Mouse (Mus musculus) lung, embryonic 16.5 days (tissue): Measurements from ENCODE around the gene Cyp4x1. TPM values are rescaled to one million over a fixed set of nuclear protein-coding genes. Genes with fewer than 3 reads are reported as not detected.

Source experiments
- ATAC-seq: fragments of 200-750 bp; cut with Nextera tagmentation; 2 replicates; pipeline ENCODE4 v1.8.0; 2017; ENCODE audit warnings: low read depth, mild to moderate bottlenecking, moderate library complexity
- H3K27ac ChIP-seq: fragments of 300-500 bp; sonication (generic); 2 replicates; pipeline ENCODE4 v1.5.1; 2014; ENCODE audit warnings: mild to moderate bottlenecking, control low read depth, low read length
- H3K27me3 ChIP-seq: fragments of 300-500 bp; sonication (generic); 2 replicates; pipeline ENCODE4 v1.6.1; 2014; ENCODE audit warnings: low read depth, low read length, mixed read lengths; ENCODE audit not compliant: control insufficient read depth, insufficient read depth
- H3K36me3 ChIP-seq: fragments of 300-500 bp; sonication (generic); 2 replicates; pipeline ENCODE4 v1.6.1; 2014; ENCODE audit warnings: low read length; ENCODE audit not compliant: control insufficient read depth, insufficient read depth
- H3K4me1 ChIP-seq: fragments of 300-500 bp; sonication (generic); replicated peaks from 2 replicates; pipeline ENCODE4 v1.6.1; 2014; ENCODE audit warnings: low read length, mixed read lengths; ENCODE audit not compliant: control insufficient read depth, insufficient read depth
- H3K4me2 ChIP-seq: fragments of 300-500 bp; sonication (generic); 2 replicates; pipeline ENCODE4 v1.6.1; 2014; ENCODE audit warnings: low read depth, low read length, control low read depth
- H3K4me3 ChIP-seq: fragments of 300-500 bp; sonication (generic); 2 replicates; pipeline ENCODE4 v1.5.1; 2014; ENCODE audit warnings: mild to moderate bottlenecking, low read length, control low read depth
- H3K9ac ChIP-seq: fragments of 300-500 bp; sonication (generic); 2 replicates; pipeline ENCODE4 v1.6.1; 2014; ENCODE audit warnings: low read length, control low read depth
- H3K9me3 ChIP-seq: fragments of 300-500 bp; sonication (generic); 2 replicates; pipeline ENCODE4 v1.6.1; 2016; ENCODE audit warnings: low read length; ENCODE audit not compliant: control insufficient read depth
- WGBS: fragments of 180-500 bp; shearing (Covaris S2); extraction: QIAGEN DNeasy Blood & Tissue Kit; methylation state at CpG from one replicate; pipeline ENCODE4 v1.1.7; 2014; 5-methylcytosine and 5-hydroxymethylcytosine counted together
- polyA plus RNA-seq: library from polyadenylated mRNA; unstranded; fragments of >200 nt; fragmentation: Nextera tagmentation; extraction: Ambion mirVana; gene quantifications from 2 replicates; pipeline ENCODE4 v1.2.1, GENCODE M21; 2015

Gene Cyp4x1
- polyA plus RNA-seq, 1 experiment from 2014 or later, result not detected

DNA sequence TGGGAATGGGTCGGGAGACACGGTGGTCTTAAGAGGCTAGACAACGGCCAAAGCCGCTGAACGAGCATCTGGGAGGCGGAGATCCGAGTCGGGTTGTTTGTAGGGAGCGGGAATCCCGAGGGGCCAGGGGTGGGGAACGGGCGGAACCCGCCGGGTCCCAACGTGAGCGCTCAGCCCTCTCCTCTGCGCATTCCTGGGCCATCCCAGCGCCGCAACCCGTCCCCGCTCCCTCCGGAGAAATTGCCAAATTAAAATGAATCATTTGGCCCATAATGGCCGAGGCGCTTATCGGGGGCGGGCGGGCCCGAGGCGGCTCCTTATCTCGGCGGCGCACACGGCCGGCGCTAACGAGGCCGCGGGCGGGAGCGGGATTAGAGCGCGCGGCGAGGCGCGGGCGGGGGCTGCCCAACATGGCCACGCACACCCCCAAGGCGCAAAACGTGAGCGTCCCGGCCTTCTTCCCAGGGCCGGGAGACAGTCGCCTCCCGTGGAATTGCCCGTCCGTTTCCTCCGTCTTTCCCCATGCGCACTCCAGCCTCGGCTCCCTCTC lies 77.6 kb downstream of the Cyp4x1 start, which contains the start of gene Tal1:
Gene Tal1, plus strand, starts transcription at position 56 of the 550 bp plus-strand sequence.
- ATAC-seq, result peak; percentile 47

More for the DNA sequence above, 77.6 kb downstream of the Cyp4x1 start, which contains the start of gene Tal1:
- peak within 1 kb of the TSS; percentile 74 for H3K4me2 ChIP-seq
- H3K4me3 ChIP-seq, result peak within 1 kb of the TSS; percentile 54
- H3K36me3 ChIP-seq, result no peaks in the 10 kb centered on the region
- WGBS, result 0% methylated on average over 59 of the region's 60 CpGs
- no peaks in the 10 kb centered on the region for H3K9me3 ChIP-seq
- H3K4me1 ChIP-seq, result peaks cover 20% of the 10 kb centered on the region
- H3K27ac ChIP-seq, result peak within 1 kb of the TSS; percentile 76
- H3K27me3 ChIP-seq, result peaks cover 82% of the 10 kb centered on the region
- peak within 1 kb of the TSS; percentile 69 for H3K9ac ChIP-seq

Other genes starting within 250 kb of the Cyp4x1 start
- gene Foxd2, start 225.4 kb downstream of the Cyp4x1 start, polyA plus RNA-seq, result 0.08 TPM in 1 of 2 replicates, not detected in the other
- not detected in 2 replicates for gene Foxe3, start 208.3 kb downstream of the Cyp4x1 start, polyA plus RNA-seq
- 67.6 and 89.2 TPM in 2 replicates for gene Cmpk1, start 147.0 kb downstream of the Cyp4x1 start, polyA plus RNA-seq
- gene Stil, start 134.1 kb downstream of the Cyp4x1 start, polyA plus RNA-seq, result 14.2 and 18.1 TPM in 2 replicates
- 1.6 and 1.7 TPM in 2 replicates for gene Tal1, start 77.9 kb downstream of the Cyp4x1 start, polyA plus RNA-seq
- gene Pdzk1ip1, start 45.6 kb downstream of the Cyp4x1 start, polyA plus RNA-seq, result 33.8 and 37.9 TPM in 2 replicates
- not detected in 2 replicates for gene Cyp4a29, start 107.8 kb upstream of the Cyp4x1 start, polyA plus RNA-seq
- gene Cyp4a12a, start 164.8 kb upstream of the Cyp4x1 start, polyA plus RNA-seq, result not detected in 2 replicates